Mouse (Mus musculus) cerebellum, adult 2 months (tissue): ENCODE measurements around the gene Fgd6. TPM values are rescaled to one million over a fixed set of nuclear protein-coding genes. Genes with fewer than 3 reads are reported as not detected.

Experiments used
- DNase-seq, 2 experiments: peaks; one replicate each; pipeline ENCODE4 v3.0.0; 2021
- H3K27ac ChIP-seq: fragments of 200-500 bp; 2 replicates; pipeline ENCODE4 v1.5.1; 2012; ENCODE audit warnings: low read length, control low read depth, inconsistent platforms; ENCODE audit not compliant: insufficient read depth
- H3K27me3 ChIP-seq: fragments of 200-500 bp; 2 replicates; pipeline ENCODE4 v1.6.1; 2012; ENCODE audit warnings: inconsistent platforms, mild to moderate bottlenecking, low read length, moderate library complexity; ENCODE audit not compliant: control insufficient read depth, insufficient read depth
- H3K4me1 ChIP-seq: fragments of 200-500 bp; 2 replicates; pipeline ENCODE4 v1.6.1; 2011; ENCODE audit warnings: low read length; ENCODE audit not compliant: control insufficient read depth, insufficient read depth
- H3K4me3 ChIP-seq: fragments of 200-500 bp; replicated peaks from 2 replicates; pipeline ENCODE3; 2011; ENCODE audit warnings: mild to moderate bottlenecking, low read depth, low read length, control low read depth; ENCODE audit not compliant: insufficient read depth
- CTCF ChIP-seq: fragments of 200-500 bp; IDR thresholded peaks from 2 replicates; pipeline ENCODE4 v1.5.1; 2011; ENCODE audit warnings: low read depth, mild to moderate bottlenecking, control low read depth, low read length, moderate library complexity, borderline replicate concordance; ENCODE audit not compliant: insufficient read depth
- POLR2A ChIP-seq: fragments of 200-500 bp; IDR thresholded peaks from 2 replicates; pipeline ENCODE4 v1.6.1; 2011; ENCODE audit warnings: low read length, control low read depth, borderline replicate concordance; ENCODE audit not compliant: insufficient read depth
- WGBS: fragments of 180-500 bp; shearing (Covaris S2); methylation state at CpG from one replicate; pipeline ENCODE4 v1.1.7; 2018; 5-methylcytosine and 5-hydroxymethylcytosine counted together
- polyA plus RNA-seq: library from polyadenylated mRNA; depleted of rRNA; stranded (reverse); fragments of >200 nt; gene quantifications from 2 replicates; pipeline ENCODE4 v1.2.3, GENCODE M21; 2012

Gene Fgd6
- polyA plus RNA-seq, 1 experiment: 5.4 TPM

DNA sequence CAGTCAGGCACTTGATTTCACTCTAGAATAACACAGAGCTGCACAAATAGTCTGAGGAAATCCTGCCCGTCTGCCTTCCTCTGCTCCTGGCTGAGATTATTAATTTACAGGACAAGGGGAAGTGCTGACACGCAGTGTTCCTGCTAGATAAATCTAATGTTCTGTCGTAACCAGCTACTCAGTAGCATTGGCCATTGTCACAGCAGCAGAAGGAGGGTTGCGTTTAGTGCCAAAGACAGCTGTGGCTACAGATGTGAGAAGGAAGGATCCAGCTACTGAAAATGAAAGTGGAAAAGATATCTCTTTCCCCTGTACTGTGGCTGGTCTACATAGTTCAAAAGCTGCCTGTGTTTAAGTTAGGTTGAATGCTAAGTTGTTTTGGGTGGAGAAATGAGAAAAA lies 71.4 kb downstream of the Fgd6 start:
- no peaks in the 10 kb centered on the region for H3K27me3 ChIP-seq
- no peak overlapping the region for H3K27ac ChIP-seq
- no peak overlapping the region for H3K4me3 ChIP-seq
- no peak for DNase-seq
- H3K4me1 ChIP-seq: no peaks in the 10 kb centered on the region
- WGBS: 85% methylated on average over 4 of the region's 4 CpGs
- TF ChIP-seq CTCF: no peak
- TF ChIP-seq POLR2A: no peak

DNA sequence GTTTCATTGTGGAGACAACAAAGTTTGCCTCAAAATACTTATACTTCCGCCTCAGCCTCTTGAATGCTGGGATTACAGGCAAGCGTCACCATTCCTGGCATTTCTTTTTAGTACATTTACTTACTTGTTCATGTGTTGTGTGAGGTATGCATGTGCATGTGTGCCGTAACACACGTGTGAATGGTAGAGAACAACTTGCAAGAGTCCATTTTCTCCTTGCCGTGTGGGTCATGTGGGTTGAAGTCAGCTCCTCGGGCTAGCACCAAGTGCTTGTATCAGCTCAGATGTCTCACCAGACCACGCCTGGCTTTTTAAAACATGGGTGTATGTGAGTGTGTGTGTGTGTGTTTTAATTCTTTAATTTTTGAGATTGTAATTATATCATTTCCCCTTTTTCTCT lies 71.8 kb downstream of the Fgd6 start:
- Histone ChIP-seq H3K4me1 (no peaks in the 10 kb centered on the region), H3K27me3 (no peaks in the 10 kb centered on the region), H3K4me3 (no peak overlapping the region), H3K27ac (no peak overlapping the region)
- WGBS: 92% methylated on average over 7 of the region's 7 CpGs
- no peak for TF ChIP-seq CTCF
- TF ChIP-seq POLR2A: no peak
- DNase-seq: no peak

DNA sequence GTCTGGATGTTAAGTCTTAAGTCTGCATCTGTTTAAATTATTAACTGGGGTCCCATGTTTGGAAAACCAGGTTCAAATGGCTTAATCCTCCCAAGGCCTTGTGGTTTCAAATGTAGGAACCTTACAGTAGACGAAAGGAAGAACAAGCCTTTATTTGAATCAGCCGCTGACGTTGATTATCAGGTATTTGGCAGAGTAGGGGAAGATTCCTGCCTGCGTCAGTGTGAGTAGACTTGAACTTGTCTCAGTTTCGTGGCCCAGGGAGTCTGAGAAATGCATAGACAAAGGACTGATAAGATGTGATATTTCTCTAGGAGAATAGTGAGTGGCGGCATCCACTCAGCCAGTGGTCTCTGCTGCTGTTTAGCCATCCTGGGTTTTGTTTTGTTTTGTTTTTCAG lies 73.0 kb downstream of the Fgd6 start:
- Histone ChIP-seq H3K4me1 (no peaks in the 10 kb centered on the region), H3K4me3 (no peak overlapping the region), H3K27me3 (no peaks in the 10 kb centered on the region), H3K27ac (no peak overlapping the region)
- 95% methylated on average over 6 of the region's 6 CpGs for WGBS
- no peak for DNase-seq
- TF ChIP-seq CTCF: no peak
- TF ChIP-seq POLR2A: no peak

DNA sequence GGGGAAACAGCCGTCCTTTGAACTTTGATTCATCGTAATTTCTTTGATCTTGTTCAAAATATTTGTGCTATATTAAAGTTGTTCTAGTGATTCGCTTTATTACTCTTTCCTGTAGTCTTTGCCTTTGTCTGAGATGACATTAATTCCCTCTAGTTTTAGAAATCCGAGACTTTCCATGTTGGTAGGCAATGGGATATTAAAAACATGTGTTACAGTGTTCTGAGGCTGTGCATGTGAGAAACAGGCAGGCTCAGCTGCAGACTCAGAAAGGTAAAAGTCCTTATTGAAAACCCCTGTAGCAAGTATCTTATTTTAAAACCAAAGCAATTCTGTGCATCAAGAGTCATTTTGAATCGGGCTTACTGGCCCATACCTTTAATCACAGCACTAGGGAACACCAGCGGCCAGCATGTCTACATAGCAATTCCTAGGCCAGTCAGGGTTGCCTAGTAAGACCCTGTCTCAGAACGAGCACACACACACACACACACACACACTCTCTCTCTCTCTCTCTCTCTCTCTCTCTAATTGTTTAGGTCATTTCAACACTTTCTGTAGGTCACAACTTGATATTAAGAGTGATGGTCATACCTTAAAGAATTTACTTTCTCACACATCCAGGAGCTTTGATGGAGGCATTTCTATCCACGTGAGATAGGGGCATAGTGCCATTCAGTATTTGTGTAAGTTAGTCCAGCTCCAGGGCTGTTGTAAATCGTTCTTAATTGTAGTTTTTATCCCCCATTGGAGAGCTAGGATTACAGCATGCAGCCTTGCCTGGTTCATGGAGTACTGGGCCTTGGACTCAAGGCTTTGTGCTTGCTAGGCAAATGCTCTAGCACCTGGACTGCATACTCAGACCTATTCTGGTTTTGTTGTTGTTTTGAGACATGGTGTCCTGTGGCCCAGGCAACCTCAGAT lies 75.3 kb downstream of the Fgd6 start:
- no peaks in the 10 kb centered on the region for H3K4me1 ChIP-seq

DNA sequence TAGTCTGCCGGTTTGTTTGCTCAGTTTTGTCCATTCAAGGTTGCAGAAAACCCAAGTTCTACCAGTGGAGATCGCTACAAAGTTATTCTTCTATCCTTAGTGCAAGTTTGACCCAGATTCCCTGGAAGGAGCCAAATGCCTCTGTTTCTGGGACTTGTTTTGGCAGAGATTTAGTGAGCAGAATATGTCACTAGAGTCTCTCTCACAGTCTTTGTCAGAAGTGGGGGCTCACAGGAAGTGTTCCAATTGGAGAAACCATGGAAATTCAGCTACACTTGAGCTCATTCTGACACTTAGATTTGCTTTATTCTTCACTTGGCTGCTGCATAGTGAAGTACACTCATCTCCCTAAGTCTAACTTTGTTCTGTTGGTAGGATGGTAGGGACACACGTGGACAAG lies 76.4 kb downstream of the Fgd6 start:
- no peaks in the 10 kb centered on the region for H3K4me1 ChIP-seq
- TF ChIP-seq CTCF (no peak), POLR2A (no peak)
- 81% methylated on average over 3 of the region's 3 CpGs for WGBS
- H3K4me3 ChIP-seq: no peak overlapping the region
- H3K27ac ChIP-seq: no peak overlapping the region; the same call in 1 of the 2 replicates
- DNase-seq: no peak
- H3K27me3 ChIP-seq: no peaks in the 10 kb centered on the region

More for the DNA sequence above, 75.3 kb downstream of the Fgd6 start:
- no peak for DNase-seq
- H3K27ac ChIP-seq: no peak overlapping the region
- H3K4me3 ChIP-seq: no peak overlapping the region
- 90% methylated on average over 9 of the region's 9 CpGs for WGBS
- no peak for TF ChIP-seq POLR2A
- no peak for TF ChIP-seq CTCF
- no peaks in the 10 kb centered on the region for H3K27me3 ChIP-seq

DNA sequence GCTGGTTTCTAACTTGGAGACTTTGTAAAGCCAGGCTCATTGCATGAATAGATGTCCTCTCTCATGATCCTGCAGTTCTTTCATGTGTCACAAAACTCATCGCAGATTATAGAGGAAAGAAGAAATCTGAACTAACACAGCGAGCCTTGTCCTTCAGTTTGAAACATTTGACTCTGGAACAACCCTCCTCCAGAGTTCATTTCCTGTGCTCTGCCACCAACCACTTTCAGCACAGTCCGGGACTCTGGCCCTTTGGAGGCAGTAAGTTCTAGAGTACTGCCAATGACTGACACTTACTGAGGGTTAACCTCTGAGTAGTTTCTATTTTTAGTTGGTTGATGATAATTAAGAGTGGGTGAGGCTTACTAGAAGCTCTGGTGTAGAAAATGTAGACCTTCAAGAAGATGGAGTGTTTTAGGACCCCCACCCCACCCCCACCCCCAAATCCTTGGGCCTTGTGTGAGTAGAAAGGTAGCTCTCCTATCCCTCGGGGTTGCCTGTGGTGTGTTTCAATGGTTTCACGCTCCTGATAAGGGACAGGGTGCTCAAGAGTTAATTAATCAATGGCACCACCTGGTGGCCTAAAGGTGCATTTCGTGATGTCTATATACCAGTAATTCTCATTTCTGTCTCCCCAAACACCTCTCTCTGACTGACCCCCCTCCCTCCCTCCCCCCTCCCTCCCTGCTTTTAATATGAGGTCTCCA lies 80.2 kb downstream of the Fgd6 start:
- Histone ChIP-seq H3K27me3 (no peaks in the 10 kb centered on the region), H3K4me3 (no peak overlapping the region), H3K27ac (no peak overlapping the region), H3K4me1 (no peaks in the 10 kb centered on the region)
- TF ChIP-seq POLR2A (no peak), CTCF (peak; percentile 66)
- 25% methylated on average over 6 of the region's 6 CpGs for WGBS
- peak; percentile 78 to 80 for DNase-seq

DNA sequence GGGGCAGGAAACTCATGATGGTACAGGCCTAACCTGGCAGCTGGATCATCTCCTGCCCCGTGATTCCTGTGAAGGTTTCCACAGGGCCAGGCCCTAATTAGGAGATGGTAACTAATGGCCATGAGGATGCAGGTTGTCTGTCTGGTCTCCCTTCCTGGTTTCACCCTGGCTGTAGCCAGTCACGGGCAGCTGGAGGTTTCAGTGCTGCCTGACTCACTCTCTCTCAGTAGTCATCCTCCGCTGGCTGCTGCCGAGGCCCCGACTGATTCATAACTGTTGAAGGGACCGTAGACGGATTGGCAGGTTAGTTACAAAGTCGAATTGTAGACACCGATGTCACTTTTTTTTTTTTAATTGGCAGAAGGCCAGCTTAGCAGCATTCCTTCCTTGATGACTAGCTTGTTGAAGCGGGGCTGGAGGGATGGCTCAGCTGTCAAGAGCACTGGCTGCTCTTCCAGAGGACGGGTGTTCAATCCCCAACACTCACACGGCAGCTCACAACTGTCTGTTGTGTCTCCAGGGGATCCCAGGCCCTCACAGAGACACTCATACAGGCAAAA lies 81.1 kb downstream of the Fgd6 start:
- H3K4me1 ChIP-seq: no peaks in the 10 kb centered on the region
- TF ChIP-seq POLR2A (no peak), CTCF (no peak)
- H3K27ac ChIP-seq: no peak overlapping the region
- no peak overlapping the region for H3K4me3 ChIP-seq
- WGBS: 67% methylated on average over 12 of the region's 12 CpGs
- DNase-seq: peak in 1 of 2 experiments; percentile 17
- H3K27me3 ChIP-seq: no peaks in the 10 kb centered on the region
